Mouse (Mus musculus): ENCODE results near the gene Cyp2d34. TPM values are rescaled to one million over a fixed set of nuclear protein-coding genes. Genes with fewer than 3 reads are reported as not detected.

Gene Cyp2d34
- total and polyA plus RNA-seq, 3 experiments = not detected

GRCm38 (mm10) chr15:82637130-82638075 is 16.7 kb upstream of the Cyp2d34 start:
- Histone ChIP-seq H3K9ac (ENCODE audit: control insufficient read depth, low read depth, low read length, poor library complexity, severe bottlenecking) (peak overlapping the region; percentile 18; the same call in 1 of the 2 replicates), H3K4me1 (ENCODE audit: control insufficient read depth in 1 of 2, insufficient read depth in 2 of 2, low read length in 2 of 2) (peaks cover 11 to 14% of the 10 kb centered on the region in 2 experiments), H3K79me2 (ENCODE audit: control insufficient read depth, insufficient read depth, low read length, poor library complexity) (no peaks in the 10 kb centered on the region), H3K27ac (ENCODE audit: control insufficient read depth, low read depth, low read length) (peak overlapping the region; percentile 50), H3K36me3 (ENCODE audit: control insufficient read depth in 1 of 2, insufficient read depth in 2 of 2, low read length in 2 of 2) (peaks cover 0 to 6% of the 10 kb centered on the region in 2 experiments; a peak in 2 of 4 replicates), H3K27me3 (ENCODE audit: control insufficient read depth in 1 of 2, insufficient read depth in 2 of 2, low read length in 2 of 2) (no peaks in the 10 kb centered on the region; a peak in 1 of 4 replicates), H3K4me3 (ENCODE audit: control insufficient read depth in 1 of 2, insufficient read depth in 1 of 2, low read depth in 2 of 2, low read length in 2 of 2) (no peak overlapping the region; a peak in 1 of 4 replicates), H3K9me3 (replicated peaks; ENCODE audit: insufficient read depth, low read length) (no peaks in the 10 kb centered on the region)
- DNase-seq (ENCODE audit: low read depth, low spot score) = peak; percentile 84
- TF ChIP-seq E2F4 (IDR thresholded peaks at IDR 0.05; ENCODE audit: borderline replicate concordance, low read depth, low read length) = no peak
- peak; percentile 40; the same call in 1 of the 2 replicates for TF ChIP-seq ELF1 (IDR thresholded peaks at IDR 0.05; ENCODE audit: low read depth, low read length)
- no peak for TF ChIP-seq MAX (IDR thresholded peaks at IDR 0.05; ENCODE audit: low read length)
- TF ChIP-seq POLR2AphosphoS2 (IDR thresholded peaks at IDR 0.05; ENCODE audit: low read length) = no peak
- no peak for TF ChIP-seq MYC (IDR thresholded peaks at IDR 0.05; ENCODE audit: low read depth, low read length)
- no peak for TF ChIP-seq NRF1 (IDR thresholded peaks at IDR 0.05; ENCODE audit: insufficient read depth, low read depth, low read length, poor library complexity, severe bottlenecking)
- TF ChIP-seq ZKSCAN1 (IDR thresholded peaks at IDR 0.05; ENCODE audit: low read depth, low read length) = no peak
- no peak for TF ChIP-seq USF2 (IDR thresholded peaks at IDR 0.05; ENCODE audit: borderline replicate concordance in 1 of 2, insufficient read depth in 1 of 2, low read depth in 1 of 2, low read length in 2 of 2)
- no peak for TF ChIP-seq RAD21 (IDR thresholded peaks at IDR 0.05; ENCODE audit: low read depth, low read length)
- TF ChIP-seq NELFE (IDR thresholded peaks at IDR 0.05; ENCODE audit: low read depth, low read length) = no peak
- no peak for TF ChIP-seq POLR2A (IDR thresholded peaks at IDR 0.05; ENCODE audit: control insufficient read depth in 1 of 2, insufficient read depth in 1 of 2, low read depth in 1 of 2, low read length in 2 of 2, poor library complexity in 1 of 2)
- TF ChIP-seq CHD2 (IDR thresholded peaks at IDR 0.05; ENCODE audit: low read length) = no peak
- no peak for TF ChIP-seq MXI1 (IDR thresholded peaks at IDR 0.05; ENCODE audit: low read depth, low read length)
- TF ChIP-seq GATA1 (IDR thresholded peaks at IDR 0.05; ENCODE audit: low read depth, low read length) = peak; percentile 92
- TF ChIP-seq RCOR1 (IDR thresholded peaks at IDR 0.05; ENCODE audit: low read depth, low read length) = peak; percentile 88
- TF ChIP-seq HCFC1 (IDR thresholded peaks at IDR 0.05; ENCODE audit: low read depth, low read length) = 0 out of 2 replicates have a peak, but pooled peaks have one; percentile 31
- TF ChIP-seq TCF12 (IDR thresholded peaks at IDR 0.05; ENCODE audit: low read depth, low read length) = peak; percentile 94
- TF ChIP-seq MYB (IDR thresholded peaks at IDR 0.05; ENCODE audit: low read depth, low read length) = peak; percentile 22
- no peak for TF ChIP-seq CTCF (IDR thresholded peaks at IDR 0.05 in 2 of 3, conservative IDR thresholded peaks at IDR 0.05 in 1 of 3; ENCODE audit: control insufficient read depth in 1 of 3, insufficient read depth in 1 of 3, low read depth in 2 of 3, low read length in 3 of 3, poor library complexity in 1 of 3, severe bottlenecking in 1 of 3)
- TF ChIP-seq TAL1 (IDR thresholded peaks at IDR 0.05; ENCODE audit: low read length) = peak; percentile 85
- 0 out of 2 replicates have a peak, but pooled peaks have one; percentile 34 for TF ChIP-seq ZMIZ1 (IDR thresholded peaks at IDR 0.05; ENCODE audit: low read depth, low read length)
- no peak for TF ChIP-seq JUND (IDR thresholded peaks at IDR 0.05; ENCODE audit: low read depth, low read length)
- no peak for TF ChIP-seq ZNF384 (IDR thresholded peaks at IDR 0.05; ENCODE audit: low read depth, low read length)
- no peak for TF ChIP-seq CHD1 (IDR thresholded peaks at IDR 0.05; ENCODE audit: low read depth, low read length)
- TF ChIP-seq MAFK (IDR thresholded peaks at IDR 0.05; ENCODE audit: borderline replicate concordance, low read depth, low read length) = no peak
- no peak for TF ChIP-seq USF1 (IDR thresholded peaks at IDR 0.05; ENCODE audit: low read depth, low read length)
- no peak for TF ChIP-seq KAT2A (conservative IDR thresholded peaks at IDR 0.05; ENCODE audit: low read depth, low read length)
- TF ChIP-seq BHLHE40 (IDR thresholded peaks at IDR 0.05; ENCODE audit: borderline replicate concordance, low read depth, low read length) = no peak
- TF ChIP-seq ETS1 (IDR thresholded peaks at IDR 0.05; ENCODE audit: low read depth, low read length) = peak; percentile 75
- TF ChIP-seq MEF2A (IDR thresholded peaks at IDR 0.05; ENCODE audit: extremely low read depth, insufficient replicate concordance, low read depth, low read length, poor library complexity, severe bottlenecking) = no peak
- TF ChIP-seq TBP (IDR thresholded peaks at IDR 0.05; ENCODE audit: low read depth, low read length) = peak; percentile 21; the same call in 1 of the 2 replicates
- no peak for TF ChIP-seq GABPA (IDR thresholded peaks at IDR 0.05; ENCODE audit: low read depth, low read length)
- TF ChIP-seq SMC3 (IDR thresholded peaks at IDR 0.05; ENCODE audit: low read depth, low read length) = no peak
- peak; percentile 89 to 90 for TF ChIP-seq EP300 (IDR thresholded peaks at IDR 0.05; ENCODE audit: low read depth in 1 of 2, low read length in 2 of 2)
- TF ChIP-seq MAZ (IDR thresholded peaks at IDR 0.05; ENCODE audit: low read depth, low read length) = peak; percentile 81; the same call in 1 of the 2 replicates
